Comparison of ENCODE assay signal across 1 mouse cellular context in the genomic region with DNA sequence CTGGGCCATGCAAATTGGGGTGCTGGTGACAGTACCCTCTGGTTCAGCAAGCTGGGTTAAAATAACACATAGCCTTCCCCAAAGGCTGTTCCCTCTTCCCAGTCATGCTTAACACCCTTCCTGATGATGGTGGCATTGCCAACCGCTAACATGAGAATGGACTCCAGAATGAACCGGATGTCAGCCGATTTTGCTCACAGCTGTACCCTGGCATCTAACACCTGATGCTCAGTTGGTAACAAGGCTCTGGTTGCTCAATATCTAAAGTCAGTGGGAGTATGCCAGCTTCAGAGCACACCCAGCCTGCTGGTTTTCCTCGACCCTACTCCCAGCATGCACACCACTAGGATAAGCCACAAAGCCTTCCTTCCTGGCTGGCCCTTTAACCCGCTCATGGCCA.
TF ChIP-seq lines count a peak whose summit lies in the region.

No protein-coding gene starts in this region.

TF ChIP-seq in CH12.LX, 34 proteins besides CTCF, POLR2A, EP300 and RAD21 (continued from another document):
- TF ChIP-seq MXI1 (IDR thresholded peaks at IDR 0.05; ENCODE audit: low read depth, low read length) (no peak), BHLHE40 (IDR thresholded peaks at IDR 0.05; ENCODE audit: low read depth, low read length) (no peak), ZMIZ1 (IDR thresholded peaks at IDR 0.05; ENCODE audit: low read depth, low read length) (peak; percentile 57; the same call in 1 of the 2 replicates), POLR2AphosphoS2 (IDR thresholded peaks at IDR 0.05; ENCODE audit: low read depth, low read length) (0 out of 2 replicates have a peak, but pooled peaks have one; percentile 21), MAFK (IDR thresholded peaks at IDR 0.05; ENCODE audit: insufficient replicate concordance, low read length) (no peak), SIN3A (IDR thresholded peaks at IDR 0.05; ENCODE audit: low read length) (no peak), MYC (IDR thresholded peaks at IDR 0.05; ENCODE audit: low read depth, low read length) (no peak), CHD2 (IDR thresholded peaks at IDR 0.05; ENCODE audit: low read length) (0 out of 2 replicates have a peak, but pooled peaks have one; percentile 27), CHD1 (IDR thresholded peaks at IDR 0.05; ENCODE audit: low read depth, low read length) (no peak)
